Mouse (Mus musculus) frontal cortex, adult 2 months (tissue): ENCODE measurements around the gene H1foo. TPM values are rescaled to one million over a fixed set of nuclear protein-coding genes. Genes with fewer than 3 reads are reported as not detected.

Experiments
- DNase-seq, 2 experiments: peaks; one replicate each; pipeline ENCODE4 v3.0.0; 2022; ENCODE audit warnings: low spot score in 1 of 2; ENCODE audit errors: extremely low spot score in 1 of 2
- polyA plus RNA-seq: library from polyadenylated mRNA; depleted of rRNA; stranded (reverse); fragments of >200 nt; gene quantifications from 2 replicates; pipeline ENCODE4 v1.2.3, GENCODE M21; 2012

The H1foo gene
- polyA plus RNA-seq, 1 experiment = not detected

GRCm38 (mm10) chr6:115983306-115984038, 38.7 kb downstream of the H1foo start:
- no peak for DNase-seq

- no peak for DNase-seq
Observed at GRCm38 (mm10) chr6:115984580-115984979, 39.8 kb downstream of the H1foo start.

- no peak for DNase-seq
Observed at GRCm38 (mm10) chr6:115985622-115986021, 40.9 kb downstream of the H1foo start.

- no peak for DNase-seq
Observed at GRCm38 (mm10) chr6:115986472-115987095, 41.8 kb downstream of the H1foo start.

GRCm38 (mm10) chr6:115987096-115987747, 42.5 kb downstream of the H1foo start:
- no peak for DNase-seq

- DNase-seq = no peak
Observed at GRCm38 (mm10) chr6:115989032-115989431, 44.3 kb downstream of the H1foo start.

- DNase-seq = peak in 1 of 2 experiments; percentile 63
Observed at GRCm38 (mm10) chr6:115989607-115990006, 44.9 kb downstream of the H1foo start.

- peak in 1 of 2 experiments; percentile 45 for DNase-seq
Observed at GRCm38 (mm10) chr6:115990056-115990455, 45.3 kb downstream of the H1foo start.

- DNase-seq = no peak
Observed at GRCm38 (mm10) chr6:115990479-115990878, 45.7 kb downstream of the H1foo start.

GRCm38 (mm10) chr6:115991108-115991880, 46.6 kb downstream of the H1foo start:
- DNase-seq = no peak

GRCm38 (mm10) chr6:115991881-115992620, 47.3 kb downstream of the H1foo start:
- no peak for DNase-seq

GRCm38 (mm10) chr6:115992981-115993380, 48.2 kb downstream of the H1foo start:
- DNase-seq = no peak

GRCm38 (mm10) chr6:115993463-115994145, 48.9 kb downstream of the H1foo start:
- DNase-seq = no peak

GRCm38 (mm10) chr6:115994146-115994876, 49.6 kb downstream of the H1foo start:
- no peak for DNase-seq

GRCm38 (mm10) chr6:115994877-115995520, 50.3 kb downstream of the H1foo start, which contains the start of gene Plxnd1:
Plxnd1 (minus strand) TSS chr6:115995005.
- DNase-seq = peak in 1 of 2 experiments; percentile 82

- DNase-seq = no peak
Observed at GRCm38 (mm10) chr6:115995531-115995941, 50.8 kb downstream of the H1foo start.

GRCm38 (mm10) chr6:115996171-115996851, 51.6 kb downstream of the H1foo start:
- DNase-seq = peak in 1 of 2 experiments; percentile 52
